Mouse (Mus musculus) inflammation-experienced regulatory T-cells (primary cell): Measurements from ENCODE around the gene Lemd1. TPM values are rescaled to one million over a fixed set of nuclear protein-coding genes. Genes with fewer than 3 reads are reported as not detected.

Experiments
- polyA plus RNA-seq, 2 experiments: library from polyadenylated mRNA; unstranded; fragments of 100-300 nt; shearing (Covaris generic); gene quantifications; one replicate each; pipeline ENCODE4 v1.2.1; 2017

The Lemd1 gene
- under 1 TPM in 1 of 2 experiments, not detected in 1; 0.44 TPM for polyA plus RNA-seq

DNA sequence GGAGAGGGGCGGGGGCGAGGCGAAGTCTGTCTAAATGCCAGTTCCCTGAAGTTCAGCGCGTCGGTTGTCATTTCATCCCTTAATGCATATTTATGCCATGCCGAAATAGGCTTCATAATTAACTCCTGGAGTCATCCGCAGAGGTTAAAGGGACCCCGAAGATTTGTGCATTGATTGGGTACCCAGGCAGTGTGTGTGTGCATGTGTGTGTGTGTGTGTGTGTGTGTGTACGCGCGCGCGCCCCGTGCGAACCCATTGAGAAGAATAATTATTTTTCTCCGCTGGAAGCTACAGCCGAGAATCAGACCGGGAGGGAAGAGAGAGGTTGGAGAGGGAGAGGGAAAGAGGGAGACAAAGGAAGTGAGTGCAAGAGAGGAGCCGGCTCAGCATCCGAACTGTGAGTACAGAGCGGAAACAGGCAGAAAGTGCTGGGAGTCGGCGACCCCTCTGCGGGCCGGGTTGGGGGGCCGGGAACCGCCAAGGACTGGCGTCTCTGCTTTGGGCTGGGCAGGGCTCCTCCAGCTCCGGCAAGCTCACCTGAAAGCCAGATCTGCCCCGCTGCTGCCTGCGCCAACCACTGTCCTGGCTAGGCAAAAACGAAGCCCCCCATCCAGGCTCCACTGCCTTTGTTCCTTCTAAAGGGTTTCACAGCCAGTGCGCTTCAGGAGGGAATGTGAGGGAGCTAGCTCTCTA lies at the start of gene Lemd1, which contains the start of gene AC124108.1:
Gene Lemd1 (plus strand): TSS at position 339 of the 693 bp plus-strand sequence.
Gene AC124108.1 (plus strand): TSS at position 365 of the 693 bp plus-strand sequence.

GRCm38 (mm10) chr1:132229667-132230066 lies 38.4 kb downstream of the Lemd1 start, which contains the start of gene Gm10188:
TSS of gene Gm10188 (minus strand) at chr1:132229767.

DNA sequence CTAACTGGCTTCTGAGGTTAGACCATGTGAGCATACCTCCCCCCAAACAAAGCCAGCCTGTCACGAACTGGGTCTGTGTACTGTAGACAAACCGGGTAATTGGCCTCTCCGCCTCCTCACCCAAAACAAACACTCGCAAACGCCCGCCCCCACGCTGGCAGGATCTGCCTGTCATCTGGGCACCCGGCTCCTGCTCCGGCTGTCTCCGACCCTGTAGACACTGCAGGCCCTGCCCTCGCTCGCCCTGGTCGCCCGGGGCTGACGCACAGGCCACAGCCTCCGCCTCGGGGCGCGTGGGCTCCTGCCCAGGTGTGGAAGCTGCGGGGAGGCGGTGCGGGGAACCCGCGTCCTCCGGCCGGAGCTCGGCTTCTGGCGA lies 107.2 kb downstream of the Lemd1 start, which contains the start of gene Klhdc8a:
Gene Klhdc8a (plus strand): TSS at position 202 of the 376 bp plus-strand sequence.

Other genes with a start within 250 kb of the Lemd1 start
- 1 to 10 TPM in 1 of 2 experiments, under 1 TPM in 1; 0.12 to 1.4 TPM for gene Slc45a3, start 228.5 kb upstream of the Lemd1 start, polyA plus RNA-seq
- 10 to 100 TPM; 80.6 to 88.2 TPM for gene Elk4, start 183.8 kb upstream of the Lemd1 start, polyA plus RNA-seq
- gene Mfsd4a, start 123.4 kb upstream of the Lemd1 start, polyA plus RNA-seq: 10 to 100 TPM; 58.3 to 60.8 TPM
- under 1 TPM in 1 of 2 experiments, not detected in 1; 0.88 TPM for gene Cdk18, start 51.7 kb upstream of the Lemd1 start, polyA plus RNA-seq
- gene AC124108.1, start within 50 bp of the Lemd1 start, polyA plus RNA-seq: under 1 TPM in 1 of 2 experiments, not detected in 1; 0.02 TPM
- not detected for gene Gm10188, start 38.3 kb downstream of the Lemd1 start, polyA plus RNA-seq
- under 1 TPM in 1 of 2 experiments, not detected in 1; 0.05 TPM for gene Klhdc8a, start 107.2 kb downstream of the Lemd1 start, polyA plus RNA-seq
- gene Nuak2, start 124.7 kb downstream of the Lemd1 start, polyA plus RNA-seq: 1 to 10 TPM; 5.4 to 6.3 TPM
- gene Tmcc2, start 199.8 kb downstream of the Lemd1 start, polyA plus RNA-seq: 1 to 10 TPM in 1 of 2 experiments, under 1 TPM in 1; 0.34 to 3.9 TPM
- gene Dstyk, start 226.1 kb downstream of the Lemd1 start, polyA plus RNA-seq: 1 to 10 TPM; 6.2 to 7.2 TPM